Mouse (Mus musculus): ENCODE results near the gene Tmem163.

DNA sequence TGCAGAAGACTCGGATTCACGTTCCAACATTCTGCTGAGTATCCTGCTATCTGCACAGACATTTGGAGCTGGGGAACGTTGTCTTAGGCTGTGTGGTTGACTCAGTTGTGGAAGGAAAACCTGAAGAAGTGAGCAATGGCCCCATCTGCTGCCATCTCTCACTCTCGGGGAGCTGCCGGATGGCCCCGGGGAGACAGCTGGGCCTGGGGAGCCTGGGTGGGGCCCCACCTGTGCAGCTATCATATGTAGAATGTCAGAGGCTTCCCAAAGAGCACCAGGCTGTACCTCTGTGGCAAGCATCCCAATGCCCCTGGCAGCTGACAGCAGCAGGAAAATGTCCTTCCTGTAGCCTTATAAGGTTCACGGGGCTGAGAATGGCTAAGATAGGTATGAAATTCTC, 137.4 kb downstream of the Tmem163 start:
- TF ChIP-seq CTCF (conservative IDR thresholded peaks at IDR 0.05; ENCODE audit: low read length) (no peak), NANOG (IDR thresholded peaks at IDR 0.05; ENCODE audit: borderline replicate concordance, low read length) (no peak)
